Mouse (Mus musculus) large intestine, adult 2 months (tissue): ENCODE measurements around the gene Prkaca. TPM values are rescaled to one million over a fixed set of nuclear protein-coding genes. Genes with fewer than 3 reads are reported as not detected.
"Not testable (repeated sequence)": the region's sequence is repeated elsewhere in the genome, so short reads cannot be mapped to it uniquely, and the experiment has no call there.

ENCODE experiments used
- DNase-seq: peaks from one replicate; pipeline ENCODE4 v3.0.0-alpha.2; 2012; ENCODE audit warnings: low read depth, low spot score
- WGBS: fragments of 180-500 bp; shearing (Covaris S2); methylation state at CpG from one replicate; pipeline ENCODE4 v1.1.7; 2018; 5-methylcytosine and 5-hydroxymethylcytosine counted together
- polyA plus RNA-seq: library from polyadenylated mRNA; depleted of rRNA; stranded (reverse); fragments of >200 nt; gene quantifications from 2 replicates; pipeline ENCODE4 v1.2.3, GENCODE M21; 2012

Prkaca gene
- polyA plus RNA-seq, 1 experiment = 59.9 TPM

- 6% methylated on average over 37 of the region's 37 CpGs for WGBS
- no peak for DNase-seq
Observed at GRCm38 (mm10) chr8:83973161-83974031, 603 bp downstream of the Prkaca start.

DNA sequence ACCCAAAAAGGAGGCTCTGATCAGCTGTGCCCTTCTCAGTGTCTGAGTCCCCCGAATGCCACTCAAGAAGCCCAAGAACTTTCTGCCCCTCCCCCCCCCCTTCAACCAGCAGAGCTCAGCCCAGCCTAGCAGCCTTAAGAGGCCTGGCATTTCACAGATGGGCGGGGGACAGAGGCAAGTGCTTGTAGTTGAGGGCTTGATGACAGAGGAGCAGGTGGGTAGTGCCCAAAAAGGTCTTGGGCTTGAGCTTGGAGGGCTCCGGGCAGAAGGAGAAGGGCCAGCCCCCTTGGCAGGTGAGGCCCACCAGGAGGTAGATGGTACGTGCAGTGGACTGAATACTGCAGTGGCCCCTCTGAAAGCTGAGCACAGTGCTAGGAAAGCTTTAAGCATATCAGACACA is 1.7 kb downstream of the Prkaca start:
- WGBS = 94% methylated on average over 4 of the region's 4 CpGs
- no peak for DNase-seq

- DNase-seq = no peak
- 79% methylated on average over 4 of the region's 4 CpGs for WGBS
Observed at GRCm38 (mm10) chr8:83976101-83976630, 3.4 kb downstream of the Prkaca start.

GRCm38 (mm10) chr8:83976779-83977350 is 4.1 kb downstream of the Prkaca start:
- 79% methylated on average over 5 of the region's 5 CpGs for WGBS
- DNase-seq = no peak

DNA sequence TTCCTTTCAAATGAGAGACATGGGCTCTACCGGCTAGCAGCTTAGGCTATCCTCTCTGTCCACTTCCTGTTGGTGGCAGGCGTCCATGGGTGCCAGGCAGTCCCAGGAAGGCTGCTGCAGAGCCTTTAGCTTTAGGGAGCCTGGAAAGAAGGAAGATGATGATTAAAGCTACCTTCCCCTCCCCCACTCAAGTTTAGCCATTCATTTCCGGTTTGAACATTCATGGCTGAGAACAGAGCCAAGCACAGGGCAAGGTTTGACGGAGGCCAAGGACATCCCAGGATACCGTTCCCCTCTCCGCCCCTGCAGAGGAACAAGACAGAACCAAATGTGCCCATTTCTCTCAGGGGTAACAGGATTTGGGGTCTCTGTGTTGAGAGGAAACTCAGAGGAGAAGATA is 4.9 kb downstream of the Prkaca start:
- no peak for DNase-seq
- 39% methylated on average over 6 of the region's 6 CpGs for WGBS

DNA sequence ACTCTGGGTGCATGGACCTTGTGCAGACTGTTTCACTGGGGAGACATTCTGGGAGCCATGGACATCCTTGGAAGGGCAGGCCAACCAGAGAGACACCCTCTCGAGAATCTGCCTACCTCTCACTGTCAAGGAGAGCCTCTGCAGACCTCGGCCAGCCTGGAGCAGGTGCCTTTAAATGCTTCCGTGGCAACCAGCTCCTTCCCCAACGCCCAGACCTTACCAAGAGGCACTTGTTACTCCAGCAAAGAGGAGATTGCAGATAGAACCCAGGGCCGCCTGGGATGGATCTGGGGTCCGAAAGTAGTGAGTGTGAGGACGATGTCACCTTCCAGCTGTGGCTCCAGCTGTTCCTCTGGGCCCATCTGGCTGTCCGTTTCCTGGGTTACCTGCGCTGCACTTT is 5.4 kb downstream of the Prkaca start:
- 83% methylated on average over 9 of the region's 9 CpGs for WGBS

DNA sequence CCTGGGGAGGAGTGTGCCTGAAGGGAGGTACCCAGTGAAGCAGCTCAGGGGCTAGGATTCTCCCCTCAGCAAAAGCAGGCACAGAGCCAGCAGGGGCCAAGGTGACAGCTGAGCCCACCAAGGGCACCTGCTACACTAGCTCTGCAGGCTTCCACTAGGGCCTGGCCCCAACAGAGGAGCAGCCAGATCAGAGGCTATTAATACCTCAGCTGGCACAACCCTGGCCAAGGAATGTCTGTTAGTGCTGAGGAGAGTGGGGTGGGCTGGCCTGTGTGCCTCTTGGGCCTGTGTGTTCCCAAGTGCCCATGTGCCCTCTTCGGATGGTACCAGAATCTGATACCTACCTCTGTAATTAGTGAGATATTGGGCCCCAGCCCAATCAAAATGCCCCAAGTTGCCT is 7.5 kb downstream of the Prkaca start:
- DNase-seq = no peak
- whole genome bisulfite sequencing = 88% methylated on average over 1 of the region's 1 CpGs

More for the DNA sequence above, 5.4 kb downstream of the Prkaca start:
- no peak for DNase-seq

DNA sequence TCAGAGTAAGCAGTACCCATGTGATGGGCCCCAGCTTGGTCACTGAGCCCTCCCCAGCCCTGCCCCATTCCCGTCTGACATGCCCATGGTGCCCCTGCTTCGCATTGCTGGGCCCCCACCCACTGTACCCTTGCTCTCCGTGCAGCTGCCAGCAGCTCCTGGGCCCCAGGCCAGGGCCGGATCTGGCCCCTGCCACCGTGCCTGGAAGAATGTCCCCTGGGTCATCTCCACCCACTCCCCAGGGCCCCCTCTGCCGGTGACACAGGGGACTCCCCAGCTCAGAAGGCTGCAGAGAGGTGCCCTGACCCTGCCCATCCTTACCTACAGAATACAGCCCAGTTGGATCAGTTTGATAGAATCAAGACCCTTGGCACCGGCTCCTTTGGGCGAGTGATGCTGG is 8.1 kb downstream of the Prkaca start:
- DNase-seq = no peak

DNA sequence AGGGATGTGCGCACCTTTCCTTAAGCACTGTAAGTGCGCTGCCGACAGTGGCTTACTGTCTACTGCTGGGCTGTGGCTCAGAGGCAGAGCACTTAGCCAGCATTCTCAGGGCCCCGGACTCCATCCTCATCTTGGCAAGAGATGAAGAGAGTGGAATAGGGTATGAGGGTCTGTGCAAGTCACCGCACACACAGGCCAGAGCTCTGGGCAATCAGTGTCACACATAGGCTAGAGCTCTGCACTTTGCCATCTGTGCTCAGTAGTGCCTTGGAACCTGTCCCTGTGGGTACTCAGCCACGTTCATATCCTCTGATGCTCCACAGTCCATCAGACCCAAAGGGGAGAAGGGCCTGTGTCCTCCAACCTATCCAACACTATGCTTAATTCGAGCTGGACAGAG is 8.7 kb downstream of the Prkaca start:
- WGBS = 92% methylated on average over 7 of the region's 7 CpGs

More for the DNA sequence above, 8.1 kb downstream of the Prkaca start:
- WGBS = 69% methylated on average over 8 of the region's 8 CpGs

DNA sequence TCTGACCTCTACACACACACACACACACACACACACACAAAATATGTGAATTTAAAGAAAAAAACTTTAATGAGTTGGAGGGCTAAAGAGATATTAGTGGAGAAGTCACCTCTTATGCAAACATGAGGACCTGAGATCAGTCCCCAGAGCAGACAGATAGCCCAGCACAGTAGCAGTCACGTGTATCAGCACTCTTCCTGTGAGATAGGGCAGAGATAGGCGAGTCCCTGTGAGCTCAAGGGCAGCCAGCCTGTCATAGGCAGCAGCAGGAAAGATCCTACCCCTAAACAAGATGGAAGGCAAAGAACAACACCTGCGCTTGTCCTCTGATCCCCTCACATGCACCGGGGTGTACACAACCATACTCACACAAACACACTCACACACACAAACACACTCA is 9.7 kb downstream of the Prkaca start:
- WGBS = 86% methylated on average over 4 of the region's 4 CpGs
- no peak for DNase-seq

More for the DNA sequence above, 8.7 kb downstream of the Prkaca start:
- DNase-seq = no peak

GRCm38 (mm10) chr8:83983222-83983621 is 10.4 kb downstream of the Prkaca start:
- 91% methylated on average over 2 of the region's 2 CpGs for WGBS
- DNase-seq = not testable (repeated sequence)

GRCm38 (mm10) chr8:83989243-83989642 is 16.4 kb downstream of the Prkaca start:
- no peak for DNase-seq
- WGBS = 87% methylated on average over 7 of the region's 7 CpGs

- 96% methylated on average over 14 of the region's 14 CpGs for WGBS
- DNase-seq = no peak
Observed at GRCm38 (mm10) chr8:83990170-83990569, 17.4 kb downstream of the Prkaca start.

DNA sequence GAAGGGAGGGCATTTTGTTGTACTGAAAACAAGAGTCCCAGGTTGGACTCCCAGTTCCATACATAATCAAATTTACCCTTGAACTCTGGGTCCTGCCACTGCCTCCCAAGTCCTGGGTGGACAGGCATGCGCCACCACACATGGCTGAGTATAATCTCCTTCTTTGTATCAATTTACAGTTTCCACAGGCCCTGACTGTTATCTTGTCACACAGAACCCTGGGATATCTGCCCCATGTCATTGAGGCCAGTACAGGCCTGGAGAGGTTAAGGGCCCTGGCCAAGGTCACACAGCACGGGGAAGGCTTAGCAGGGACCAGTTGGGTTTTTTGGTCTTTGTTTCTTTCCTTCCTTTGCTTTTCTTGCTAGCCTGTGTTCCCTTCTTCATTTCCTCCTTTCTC is 19.7 kb downstream of the Prkaca start:
- WGBS = 91% methylated on average over 2 of the region's 2 CpGs
- DNase-seq = no peak

DNA sequence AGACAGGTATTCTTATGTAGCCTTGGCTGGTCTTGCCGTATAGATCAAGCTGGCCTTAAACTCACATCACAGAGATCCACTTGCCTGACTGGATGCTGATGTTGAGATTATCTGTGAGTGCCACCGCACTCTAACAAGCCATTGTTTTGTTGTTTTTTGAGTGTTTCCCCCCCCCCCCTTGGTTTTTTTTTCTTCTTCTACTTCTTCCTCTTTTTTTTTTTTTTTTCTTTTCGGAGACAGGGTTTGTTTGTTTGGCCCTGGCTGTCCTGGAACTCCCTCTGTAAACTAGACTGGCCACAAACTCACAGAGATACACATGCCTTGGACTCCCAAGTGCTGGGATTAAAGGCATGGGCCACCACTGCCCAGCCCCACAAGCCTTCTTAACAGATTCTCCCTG is 21.2 kb downstream of the Prkaca start:
- no peak for DNase-seq
- 70% methylated on average over 3 of the region's 3 CpGs for WGBS

- DNase-seq = no peak
- WGBS = 45% methylated on average over 12 of the region's 12 CpGs
Observed at GRCm38 (mm10) chr8:83995973-83996372, 23.2 kb downstream of the Prkaca start.

GRCm38 (mm10) chr8:83996567-83997505 is 24.0 kb downstream of the Prkaca start:
- WGBS = 1% methylated on average over 80 of the region's 103 CpGs

DNA sequence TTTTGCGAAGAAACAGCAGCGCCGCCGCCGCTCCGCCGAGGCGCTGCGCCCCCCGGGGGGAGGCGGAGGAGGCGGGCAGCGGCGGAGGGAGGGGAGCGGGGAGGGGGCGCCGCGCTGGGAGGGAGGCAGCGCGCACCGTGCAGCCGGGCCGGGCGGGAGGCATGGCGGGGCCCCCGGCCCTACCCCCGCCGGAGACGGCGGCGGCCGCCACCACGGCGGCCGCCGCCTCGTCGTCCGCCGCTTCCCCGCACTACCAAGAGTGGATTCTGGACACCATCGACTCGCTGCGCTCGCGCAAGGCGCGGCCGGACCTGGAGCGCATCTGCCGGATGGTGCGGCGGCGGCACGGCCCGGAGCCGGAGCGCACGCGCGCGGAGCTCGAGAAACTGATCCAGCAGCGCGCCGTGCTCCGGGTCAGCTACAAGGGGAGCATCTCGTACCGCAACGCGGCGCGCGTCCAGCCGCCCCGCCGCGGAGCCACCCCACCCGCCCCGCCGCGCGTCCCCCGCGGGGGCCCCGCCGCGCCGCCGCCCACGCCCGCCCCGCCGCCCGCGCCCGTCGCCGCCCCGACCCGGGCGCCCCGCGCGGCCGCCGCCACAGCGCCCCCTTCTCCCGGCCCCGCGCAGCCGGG is 24.8 kb downstream of the Prkaca start, which contains the start of gene Samd1:
Samd1 (plus strand) TSS at position 162 of the 631 bp plus-strand sequence.
- no peak for DNase-seq
- 12% methylated on average over 99 of the region's 112 CpGs for WGBS

More at GRCm38 (mm10) chr8:83996567-83997505, 24.0 kb downstream of the Prkaca start:
- no peak for DNase-seq
